8 mouse cellular contexts compared by ENCODE assay signal in the genomic region with DNA sequence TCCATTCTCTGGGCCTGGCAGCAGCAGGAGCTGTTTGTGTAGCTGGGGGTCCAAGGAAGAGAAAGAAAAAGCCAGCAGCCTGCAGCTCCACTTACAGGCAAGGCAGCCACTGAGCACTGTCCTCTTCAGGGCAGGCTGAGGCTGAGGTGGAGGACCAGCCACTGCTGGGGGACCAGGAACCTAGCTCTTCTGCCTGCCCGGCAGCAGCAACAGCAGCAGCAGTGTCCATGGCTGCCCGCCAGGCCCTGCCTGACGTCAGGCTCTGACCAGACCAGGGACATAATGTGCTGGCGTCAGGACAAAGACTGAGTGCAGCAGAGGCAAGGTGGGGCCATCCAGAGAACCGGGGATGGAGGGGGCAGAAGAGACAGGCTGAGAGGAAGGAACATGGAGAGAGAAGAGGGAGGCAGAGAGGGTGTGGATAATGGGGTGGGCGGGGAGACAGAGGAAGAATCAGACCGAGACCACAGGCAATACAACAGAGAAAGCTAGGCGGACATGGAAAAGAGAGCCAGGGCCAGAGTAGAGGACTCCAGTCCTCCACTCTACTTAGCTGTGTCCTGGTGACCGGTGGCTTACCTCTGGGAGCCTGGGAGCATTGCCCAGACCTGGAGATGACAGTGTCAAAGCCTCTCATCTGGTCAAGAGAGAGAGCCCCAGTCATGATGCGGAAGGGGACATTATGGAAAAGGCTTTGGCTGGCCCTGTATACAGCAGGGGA.
DNase-seq lines count a peak whose midpoint lies in the region; ATAC-seq and TF ChIP-seq lines count a peak whose summit lies in the region.

No protein-coding gene starts in this region.

- no peaks in the 10 kb centered on the region for H3K27me3 ChIP-seq in intestine, postnatal 0 days (replicated peaks; ENCODE audit: control insufficient read depth, insufficient read depth, low read length)
- H3K27me3 ChIP-seq in midbrain, embryonic 13.5 days, result no peaks in the 10 kb centered on the region

- no peak overlapping the region; the same call in 1 of the 2 replicates for H3K4me2 ChIP-seq in intestine, postnatal 0 days (replicated peaks; ENCODE audit: low read depth)
- H3K4me2 ChIP-seq in midbrain, embryonic 13.5 days (replicated peaks), result no peak overlapping the region

- H3K9ac ChIP-seq in intestine, postnatal 0 days (ENCODE audit: low read depth, low read length), result no peak overlapping the region
- H3K9ac ChIP-seq in midbrain, embryonic 13.5 days (replicated peaks), result no peak overlapping the region

- 43% methylated on average over 10 of the region's 10 CpGs for WGBS in intestine, postnatal 0 days
- 46% methylated on average over 10 of the region's 10 CpGs for WGBS in midbrain, embryonic 13.5 days

- peak; percentile 98 to 99 for DNase-seq in adrenal gland, adult (ENCODE audit: inconsistent age in 2 of 2, low spot score in 1 of 2)
- DNase-seq in cerebellum, adult 9-10 months, result peak; percentile 15
- peak; percentile 96 to 98 for DNase-seq in heart, adult 18-20 months
- DNase-seq in left cerebral cortex, adult 8-10 months (ENCODE audit: low spot score in 2 of 2), result peak; percentile 46 to 54
- peak; percentile 92 for DNase-seq in testis, postnatal 10 days (ENCODE audit: low spot score)

- H3K36me3 ChIP-seq in intestine, postnatal 0 days (ENCODE audit: control insufficient read depth, insufficient read depth), result no peaks in the 10 kb centered on the region
- no peaks in the 10 kb centered on the region for H3K36me3 ChIP-seq in midbrain, embryonic 13.5 days

- no peaks in the 10 kb centered on the region for H3K9me3 ChIP-seq in intestine, postnatal 0 days (ENCODE audit: control insufficient read depth)
- H3K9me3 ChIP-seq in midbrain, embryonic 13.5 days, result no peaks in the 10 kb centered on the region

- peaks cover 6% of the 10 kb centered on the region for H3K4me1 ChIP-seq in intestine, postnatal 0 days (replicated peaks; ENCODE audit: control insufficient read depth, insufficient read depth, low read length)
- peaks cover 14% of the 10 kb centered on the region; the same call in 1 of the 2 replicates for H3K4me1 ChIP-seq in midbrain, embryonic 13.5 days (replicated peaks)

- no peak overlapping the region for H3K4me3 ChIP-seq in intestine, postnatal 0 days (ENCODE audit: low read depth, low read length)
- no peak overlapping the region for H3K4me3 ChIP-seq in midbrain, embryonic 13.5 days (replicated peaks)

- H3K27ac ChIP-seq in intestine, postnatal 0 days (ENCODE audit: low read depth, low read length), result peak overlapping the region; percentile 62
- no peak overlapping the region for H3K27ac ChIP-seq in midbrain, embryonic 13.5 days

- no peak for ATAC-seq in intestine, postnatal 0 days
- ATAC-seq in midbrain, embryonic 13.5 days, result peak; percentile 55; the same call in 1 of the 2 replicates
- ATAC-seq in erythroid progenitor cell, adult 5-6 weeks (replicated peaks; ENCODE audit: low FRiP score, poor library complexity, severe bottlenecking), result no peak

- TF ChIP-seq CTCF in intestine, postnatal 0 days (IDR thresholded peaks at IDR 0.05; ENCODE audit: low read depth), result peak; percentile 58

Comparison
In these comparisons a context has a peak if more than half of its experiments do, and no peak if none do; other contexts are left out.
1. DNase-seq: peak in every context shown above with its lines; median percentile 98 in adrenal gland, adult; 97 in heart, adult 18-20 months; 92 in testis, postnatal 10 days; 50 in left cerebral cortex, adult 8-10 months; 15 in cerebellum, adult 9-10 months.